Mouse (Mus musculus) layer of hippocampus, adult 8-10 months (tissue): ENCODE results near the gene Mroh3. TPM values are rescaled to one million over a fixed set of nuclear protein-coding genes. Genes with fewer than 3 reads are reported as not detected.

Experiments
- DNase-seq, 2 experiments: peaks; one replicate each; pipeline ENCODE4 v3.0.0; 2022; ENCODE audit warnings: low spot score in 2 of 2
- total RNA-seq, 4 experiments: library from RNA; stranded (reverse); gene quantifications; 2 replicates each; pipeline ENCODE4 v1.2.4; 2022

The Mroh3 gene
- total RNA-seq, 4 experiments from 2014 or later, result 0.71 to 3.1 (median 2.0) TPM

- no peak for DNase-seq
Measured at GRCm38 (mm10) chr1:136229040-136229373, 16.4 kb upstream of the Mroh3 start.

GRCm38 (mm10) chr1:136228328-136229039 lies 15.9 kb upstream of the Mroh3 start:
- DNase-seq, result no peak

- DNase-seq, result no peak
Measured at GRCm38 (mm10) chr1:136227870-136228269, 15.2 kb upstream of the Mroh3 start.

GRCm38 (mm10) chr1:136226626-136227025 lies 14.0 kb upstream of the Mroh3 start:
- no peak for DNase-seq

- no peak for DNase-seq
Measured at GRCm38 (mm10) chr1:136225846-136226245, 13.2 kb upstream of the Mroh3 start.

GRCm38 (mm10) chr1:136223758-136224342 lies 11.2 kb upstream of the Mroh3 start:
- no peak for DNase-seq

- no peak for DNase-seq
Measured at GRCm38 (mm10) chr1:136222386-136222785, 9.8 kb upstream of the Mroh3 start.

- no peak for DNase-seq
Measured at GRCm38 (mm10) chr1:136220037-136220871, 7.6 kb upstream of the Mroh3 start.

GRCm38 (mm10) chr1:136214304-136214703 lies 1.7 kb upstream of the Mroh3 start:
- no peak for DNase-seq

GRCm38 (mm10) chr1:136190033-136190432 lies 22.6 kb downstream of the Mroh3 start:
- DNase-seq, result no peak

GRCm38 (mm10) chr1:136179511-136180001 lies 33.1 kb downstream of the Mroh3 start:
- no peak for DNase-seq

GRCm38 (mm10) chr1:136178741-136179140 lies 33.9 kb downstream of the Mroh3 start:
- no peak for DNase-seq

- no peak for DNase-seq
Measured at GRCm38 (mm10) chr1:136177085-136177484, 35.5 kb downstream of the Mroh3 start.

- peak in 1 of 2 experiments; percentile 56 for DNase-seq
Measured at GRCm38 (mm10) chr1:136175183-136175582, 37.4 kb downstream of the Mroh3 start.

GRCm38 (mm10) chr1:136174101-136174606 lies 38.5 kb downstream of the Mroh3 start:
- DNase-seq, result no peak

- no peak for DNase-seq
Measured at GRCm38 (mm10) chr1:136172696-136173095, 39.9 kb downstream of the Mroh3 start.

- DNase-seq, result peak; percentile 61 to 79
Measured at GRCm38 (mm10) chr1:136170109-136170508, 42.5 kb downstream of the Mroh3 start.

- DNase-seq, result peak in 1 of 2 experiments; percentile 61
Measured at GRCm38 (mm10) chr1:136167657-136168056, 45.0 kb downstream of the Mroh3 start.

- DNase-seq, result no peak
Measured at GRCm38 (mm10) chr1:136165436-136165835, 47.2 kb downstream of the Mroh3 start.

GRCm38 (mm10) chr1:136161333-136161921 lies 51.2 kb downstream of the Mroh3 start:
- DNase-seq, result no peak

GRCm38 (mm10) chr1:136160930-136161329 lies 51.7 kb downstream of the Mroh3 start:
- DNase-seq, result no peak
